34 mouse cellular contexts compared by ENCODE assay signal in the genomic region with DNA sequence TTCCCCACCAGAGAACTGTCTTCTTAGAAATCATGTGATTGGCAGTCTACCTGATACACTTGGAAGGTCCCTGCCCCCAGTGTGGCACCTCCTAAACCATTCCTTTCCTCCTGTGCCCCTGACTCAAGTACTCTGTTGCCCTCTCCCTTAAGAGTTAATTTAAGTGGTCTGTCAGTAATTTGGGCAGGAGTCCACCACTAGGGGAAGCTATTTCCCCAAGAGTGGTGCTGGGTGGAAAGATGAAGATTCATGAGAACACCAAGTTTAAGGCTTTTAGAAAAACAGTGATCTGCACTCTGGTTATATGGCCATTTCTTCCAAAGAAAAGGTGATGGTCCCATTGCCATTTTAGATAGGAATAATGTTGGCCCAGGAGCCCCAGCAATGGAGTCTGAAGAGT. TPM values are rescaled to one million over a fixed set of nuclear protein-coding genes. Genes with fewer than 3 reads are reported as not detected.
A peak's percentile ranks its signal among the peaks of the same experiment; 100 is the strongest.
DNase-seq lines count a peak whose midpoint lies in the region; ATAC-seq and TF ChIP-seq lines count a peak whose summit lies in the region.
"Had no signal": no experiment of that assay in that cellular context is flagged by ENCODE, and none has a peak within 500 bp of the region (broad histone marks: within the 10 kb centered on the region; RNA-seq: fewer than 3 reads in every experiment).

No protein-coding gene starts in this region.

- no peaks in the 10 kb centered on the region for H3K79me2 ChIP-seq in liver, adult 2 months (ENCODE audit: control insufficient read depth, insufficient read depth, low read length)

- POLR2A ChIA-PET in Patski (lab: Charles Lee) = no interaction called here

- ATAC-seq in intestine, postnatal 0 days = no peak
- no peak for ATAC-seq in intestine, embryonic 15.5 days
- ATAC-seq in Patski = no peak
- ATAC-seq: forebrain, embryonic 14.5 days had no signal

- no peaks in the 10 kb centered on the region for H3K36me3 ChIP-seq in intestine, postnatal 0 days (ENCODE audit: control insufficient read depth, insufficient read depth)
- H3K36me3 ChIP-seq in intestine, embryonic 15.5 days = no peaks in the 10 kb centered on the region
- no peaks in the 10 kb centered on the region for H3K36me3 ChIP-seq in liver, adult 2 months (ENCODE audit: control insufficient read depth, insufficient read depth, low read length)
- H3K36me3 ChIP-seq: G1E; hindbrain, embryonic 10.5 days; hindbrain, embryonic 15.5 days had no signal

- DNase-seq in liver, adult 2 months (ENCODE audit: extremely low read depth, low read depth, low spot score) = peak; percentile 42
- DNase-seq in liver (no peak), A20 (ENCODE audit: low read depth, low spot score) (peak; percentile 30), Patski (ENCODE audit: low read depth, low spot score) (no peak)
- DNase-seq in gastrocnemius, adult 8-10 months (ENCODE audit: low spot score in 2 of 2) = no peak
- DNase-seq: adrenal gland, postnatal 14 days; B cell, adult 2 months; cerebellum, adult 11 months; cerebellum, adult 9-10 months; cerebellum, postnatal 36 days; gastrocnemius, postnatal 25 days; heart, adult 18-20 months; heart, postnatal 14 days; left cerebral cortex, postnatal 4 days; lung, adult 18-20 months; lung, postnatal 10 days; midbrain, embryonic 14.5 days had no signal

- CTCF ChIA-PET in Patski (lab: Charles Lee) = interaction anchor here (1.1 kb wide), 1 partner anchor 141 kb away, joined by 3 read pairs; no protein-coding TSS in a partner anchor

- no peaks in the 10 kb centered on the region for H3K27me3 ChIP-seq in intestine, postnatal 0 days (replicated peaks; ENCODE audit: control insufficient read depth, insufficient read depth, low read length)
- no peaks in the 10 kb centered on the region for H3K27me3 ChIP-seq in intestine, embryonic 15.5 days (replicated peaks)
- no peaks in the 10 kb centered on the region for H3K27me3 ChIP-seq in liver, adult 2 months (ENCODE audit: control insufficient read depth, insufficient read depth, low read length)
- no peaks in the 10 kb centered on the region for H3K27me3 ChIP-seq in Patski
- H3K27me3 ChIP-seq: hindbrain, embryonic 15.5 days had no signal

- no peak overlapping the region for H3K4me2 ChIP-seq in intestine, postnatal 0 days (replicated peaks; ENCODE audit: low read depth)
- no peak overlapping the region for H3K4me2 ChIP-seq in intestine, embryonic 15.5 days (replicated peaks)
- H3K4me2 ChIP-seq: hindbrain, embryonic 15.5 days had no signal

- no peak overlapping the region for H3K4me3 ChIP-seq in intestine, postnatal 0 days (ENCODE audit: low read depth, low read length)
- H3K4me3 ChIP-seq in intestine, embryonic 15.5 days (replicated peaks) = no peak overlapping the region
- no peak overlapping the region for H3K4me3 ChIP-seq in liver, adult 2 months (ENCODE audit: insufficient read depth, low read depth, low read length)
- H3K4me3 ChIP-seq: hindbrain, embryonic 10.5 days; hindbrain, embryonic 15.5 days had no signal

- in situ Hi-C loops in Patski (cut with MboI; ENCODE audit: low pct_unique_long_range_greater_than_20kb) = no loop called here

- TF ChIP-seq CTCF in intestine, postnatal 0 days (IDR thresholded peaks at IDR 0.05; ENCODE audit: low read depth) = peak; percentile 34
- no peak for TF ChIP-seq CTCF in liver, adult 2 months (IDR thresholded peaks at IDR 0.05; ENCODE audit: low read depth, low read length)
- peak; percentile 66 for TF ChIP-seq CTCF in Patski (IDR thresholded peaks at IDR 0.05)

- H3K9ac ChIP-seq in intestine, postnatal 0 days (ENCODE audit: low read depth, low read length) = no peak overlapping the region
- H3K9ac ChIP-seq in intestine, embryonic 15.5 days = no peak overlapping the region
- H3K9ac ChIP-seq in liver, adult 2 months (ENCODE audit: low read depth, low read length) = no peak overlapping the region
- H3K9ac ChIP-seq: hindbrain, embryonic 15.5 days had no signal

- H3K27ac ChIP-seq in intestine, postnatal 0 days (ENCODE audit: low read depth, low read length) = no peak overlapping the region
- no peak overlapping the region for H3K27ac ChIP-seq in intestine, embryonic 15.5 days
- no peak overlapping the region for H3K27ac ChIP-seq in liver, adult 2 months (replicated peaks; ENCODE audit: insufficient read depth, low read depth, low read length)
- H3K27ac ChIP-seq: hindbrain, embryonic 10.5 days; hindbrain, embryonic 15.5 days had no signal

- H3K4me1 ChIP-seq in intestine, postnatal 0 days (replicated peaks; ENCODE audit: control insufficient read depth, insufficient read depth, low read length) = 0 out of 2 replicates have a peak, but pooled peaks cover 3% of the 10 kb centered on the region
- no peaks in the 10 kb centered on the region for H3K4me1 ChIP-seq in intestine, embryonic 15.5 days (replicated peaks)
- peaks cover 13% of the 10 kb centered on the region for H3K4me1 ChIP-seq in liver, adult 2 months (ENCODE audit: control insufficient read depth, insufficient read depth, low read length)
- H3K4me1 ChIP-seq: hindbrain, embryonic 10.5 days; hindbrain, embryonic 15.5 days had no signal

- no peak for TF ChIP-seq POLR2A in liver, adult 2 months (IDR thresholded peaks at IDR 0.05; ENCODE audit: extremely low read depth, insufficient read depth, low read length)

- no peaks in the 10 kb centered on the region for H3K9me3 ChIP-seq in intestine, postnatal 0 days (ENCODE audit: control insufficient read depth)
- no peaks in the 10 kb centered on the region for H3K9me3 ChIP-seq in intestine, embryonic 15.5 days
- H3K9me3 ChIP-seq: hindbrain, embryonic 10.5 days; hindbrain, embryonic 15.5 days had no signal

RNA-seq across cellular contexts. Expression of gene Ly6f, which starts 2.4 kb away (rescaled TPM):
- polyA plus RNA-seq in intestine, postnatal 0 days (2015; fragmentation: Nextera tagmentation; extraction: Ambion mirVana) = 3.0 and 3.5 TPM in 2 replicates
- 0.54 and 0.64 TPM in 2 replicates for polyA plus RNA-seq in intestine, embryonic 15.5 days (2015; fragmentation: Nextera tagmentation; extraction: Ambion mirVana)
- total RNA-seq in liver, adult 2 months (2014; rRNA removed) = 0.65 TPM in 1 of 2 replicates, not detected in the other
- 0.15 and 0.40 TPM in 2 replicates for polyA plus RNA-seq in liver, adult 2 months (2012; rRNA removed)
- 2.6 TPM for polyA plus RNA-seq in Patski (2021)
- total RNA-seq in gastrocnemius, adult 8-10 months (2022) = not detected
- total RNA-seq: adrenal gland, postnatal 14 days; G1E; gastrocnemius, postnatal 25 days; heart, adult 18-20 months; heart, postnatal 14 days; layer of hippocampus, adult 18-20 months; layer of hippocampus, postnatal 25 days; left cerebral cortex, adult 8-10 months; left cerebral cortex, postnatal 4 days; monocyte, adult 5-6 weeks had no signal
- polyA plus RNA-seq: embryonic facial prominence, embryonic 11.5 days; forebrain, embryonic 14.5 days; G1E; heart, embryonic 14.5 days; hindbrain, embryonic 10.5 days; hindbrain, embryonic 15.5 days; intestine, embryonic 14.5 days; limb, embryonic 14.5 days; midbrain, embryonic 14.5 days; neural tube, embryonic 14.5 days; testis, adult 2 months had no signal

RNA-seq across cellular contexts. Expression of gene BC025446, which starts 49.7 kb away (rescaled TPM):
- 45.2 and 49.9 TPM in 2 replicates for polyA plus RNA-seq in intestine, postnatal 0 days (2015; fragmentation: Nextera tagmentation; extraction: Ambion mirVana)
- polyA plus RNA-seq in intestine, embryonic 15.5 days (2015; fragmentation: Nextera tagmentation; extraction: Ambion mirVana) = 31.2 and 36.5 TPM in 2 replicates
- 272 and 380 TPM in 2 replicates for total RNA-seq in liver, adult 2 months (2014; rRNA removed)
- polyA plus RNA-seq in liver, adult 2 months (2012; rRNA removed) = 148 and 160 TPM in 2 replicates
- 0.77 TPM for polyA plus RNA-seq in Patski (2021)
- total RNA-seq in gastrocnemius, adult 8-10 months (2022) = under 1 TPM in 1 of 4 experiments, not detected in 3; 0.27 TPM
- total RNA-seq: G1E; gastrocnemius, postnatal 25 days; heart, adult 18-20 months; heart, postnatal 14 days; layer of hippocampus, adult 18-20 months; layer of hippocampus, postnatal 25 days; left cerebral cortex, adult 8-10 months; left cerebral cortex, postnatal 4 days; monocyte, adult 5-6 weeks had no signal
- polyA plus RNA-seq: embryonic facial prominence, embryonic 11.5 days; forebrain, embryonic 14.5 days; G1E; heart, embryonic 14.5 days; hindbrain, embryonic 10.5 days; hindbrain, embryonic 15.5 days; limb, embryonic 14.5 days; midbrain, embryonic 14.5 days; neural tube, embryonic 14.5 days; testis, adult 2 months; thymus, postnatal 0 days had no signal

Comparison
In these comparisons a context has a peak if more than half of its experiments do, and no peak if none do; other contexts are left out.
1. DNase-seq: peak in liver, adult 2 months (single experiment) and A20 (single experiment); none in liver (single experiment), Patski (single experiment) and gastrocnemius, adult 8-10 months (0 of 2).
2. RNA of gene BC025446, which starts 49.7 kb away (polyA plus RNA-seq): 148 to 160 TPM in liver, adult 2 months, 45.2 to 49.9 TPM in intestine, postnatal 0 days and 31.2 to 36.5 TPM in intestine, embryonic 15.5 days; 0.77 TPM in Patski (single experiment); every median in the first group is over 10 times any median in the second.